Mouse (Mus musculus) heart, embryonic 14.5 days (tissue): ENCODE measurements around the gene Zfp414. TPM values are rescaled to one million over a fixed set of nuclear protein-coding genes. Genes with fewer than 3 reads are reported as not detected.

Source experiments
- ATAC-seq: fragments of 200-750 bp; cut with Nextera tagmentation; 2 replicates; pipeline ENCODE4 v1.8.0; 2017; ENCODE audit warnings: low read depth, moderate TSS enrichment; ENCODE audit not compliant: insufficient number of reproducible peaks, insufficient read depth, low FRiP score
- H3K27ac ChIP-seq, 2 experiments: fragments of 200-500 bp in 1 of 2; fragments of 300-500 bp in 1 of 2; sonication (generic) in 1 of 2; replicated peaks in 1 of 2; 2 replicates each; pipeline ENCODE4 v1.5.1; 2012 to 2014; ENCODE audit warnings: low read depth in 2 of 2, low read length in 2 of 2, control low read depth in 1 of 2, mild to moderate bottlenecking in 1 of 2, mixed read lengths in 1 of 2; ENCODE audit not compliant: control insufficient read depth in 1 of 2, insufficient read depth in 1 of 2
- H3K27me3 ChIP-seq: fragments of 300-500 bp; sonication (generic); 2 replicates; pipeline ENCODE4 v1.6.1; 2014; ENCODE audit warnings: mild to moderate bottlenecking, low read length, control low read depth; ENCODE audit not compliant: control insufficient read depth, insufficient read depth
- H3K36me3 ChIP-seq: fragments of 300-500 bp; sonication (generic); 2 replicates; pipeline ENCODE4 v1.6.1; 2014; ENCODE audit warnings: mild to moderate bottlenecking, control low read depth, low read length, mixed read lengths; ENCODE audit not compliant: control insufficient read depth, insufficient read depth
- H3K4me1 ChIP-seq, 2 experiments: fragments of 200-500 bp in 1 of 2; fragments of 300-500 bp in 1 of 2; sonication (generic) in 1 of 2; 2 replicates each; pipeline ENCODE4 v1.6.1; 2012 to 2014; ENCODE audit warnings: low read length in 2 of 2, control low read depth in 1 of 2, mixed read lengths in 1 of 2; ENCODE audit not compliant: control insufficient read depth in 2 of 2, insufficient read depth in 2 of 2
- H3K4me2 ChIP-seq: fragments of 300-500 bp; sonication (generic); 2 replicates; pipeline ENCODE4 v1.6.1; 2014; ENCODE audit warnings: mild to moderate bottlenecking, low read length
- H3K4me3 ChIP-seq, 2 experiments: fragments of 200-500 bp in 1 of 2; fragments of 300-500 bp in 1 of 2; sonication (generic) in 1 of 2; 2 replicates each; pipeline ENCODE4 v1.5.1; 2012 to 2014; ENCODE audit warnings: low read length in 2 of 2, mild to moderate bottlenecking in 2 of 2, control low read depth in 1 of 2, low read depth in 1 of 2, moderate library complexity in 1 of 2; ENCODE audit not compliant: control insufficient read depth in 1 of 2, insufficient read depth in 1 of 2
- H3K9ac ChIP-seq: fragments of 300-500 bp; sonication (generic); 2 replicates; pipeline ENCODE4 v1.6.1; 2014; ENCODE audit warnings: mild to moderate bottlenecking, low read length
- H3K9me3 ChIP-seq: fragments of 300-500 bp; sonication (generic); 2 replicates; pipeline ENCODE4 v1.6.1; 2016; ENCODE audit warnings: low read length, control low read depth; ENCODE audit not compliant: control insufficient read depth
- WGBS: fragments of 180-500 bp; shearing (Covaris S2); extraction: QIAGEN DNeasy Blood & Tissue Kit; methylation state at CpG from one replicate; pipeline ENCODE4 v1.1.7; 2014; 5-methylcytosine and 5-hydroxymethylcytosine counted together
- polyA plus RNA-seq: library from polyadenylated mRNA; unstranded; fragments of >200 nt; fragmentation: Nextera tagmentation; extraction: Ambion mirVana; gene quantifications from 2 replicates; pipeline ENCODE4 v1.2.1, GENCODE M21; 2014

Zfp414 gene
- polyA plus RNA-seq, 1 experiment from 2014 or later, result 51.5 TPM

- Histone ChIP-seq H3K4me1 (peaks cover 11 to 15% of the 10 kb centered on the region in 2 experiments), H3K4me3 (no peak overlapping the region), H3K27ac (no peak overlapping the region), H3K4me2 (no peak overlapping the region), H3K36me3 (peaks cover 24% of the 10 kb centered on the region), H3K9me3 (no peaks in the 10 kb centered on the region), H3K9ac (no peak overlapping the region), H3K27me3 (no peaks in the 10 kb centered on the region)
- ATAC-seq, result no peak
- 96% methylated on average over 9 of the region's 9 CpGs for WGBS
These were observed 2.3 kb downstream of the Zfp414 start for GRCm38 (mm10) chr17:33631236-33631635.

- H3K9ac ChIP-seq, result no peak overlapping the region
- ATAC-seq, result no peak
- no peak overlapping the region for H3K27ac ChIP-seq
- no peaks in the 10 kb centered on the region for H3K9me3 ChIP-seq
- H3K4me1 ChIP-seq, result peaks cover 11 to 15% of the 10 kb centered on the region in 2 experiments
- H3K4me2 ChIP-seq, result no peak overlapping the region
- H3K36me3 ChIP-seq, result peaks cover 24% of the 10 kb centered on the region
- 72% methylated on average over 5 of the region's 5 CpGs for WGBS
- no peak overlapping the region for H3K4me3 ChIP-seq
- no peaks in the 10 kb centered on the region for H3K27me3 ChIP-seq
These were observed 2.9 kb downstream of the Zfp414 start for GRCm38 (mm10) chr17:33631796-33632195.

- no peaks in the 10 kb centered on the region for H3K4me1 ChIP-seq
- H3K9ac ChIP-seq, result no peak overlapping the region
- WGBS, result 72% methylated on average over 2 of the region's 2 CpGs
These were observed 8.1 kb downstream of the Zfp414 start for GRCm38 (mm10) chr17:33637038-33637437.

GRCm38 (mm10) chr17:33637516-33638276 is 8.8 kb downstream of the Zfp414 start, which contains the start of gene Pram1:
Gene Pram1 (plus strand): TSS chr17:33638056.
- H3K36me3 ChIP-seq, result peaks cover 34% of the 10 kb centered on the region
- no peak within 1 kb of the TSS for H3K9ac ChIP-seq
- H3K27ac ChIP-seq, result no peak within 1 kb of the TSS
- no peak within 1 kb of the TSS for H3K4me2 ChIP-seq
- no peaks in the 10 kb centered on the region for H3K27me3 ChIP-seq
- no peak for ATAC-seq
- H3K4me3 ChIP-seq, result no peak within 1 kb of the TSS
- WGBS, result 83% methylated on average over 4 of the region's 4 CpGs
- no peaks in the 10 kb centered on the region for H3K4me1 ChIP-seq
- no peaks in the 10 kb centered on the region for H3K9me3 ChIP-seq

More at GRCm38 (mm10) chr17:33637038-33637437, 8.1 kb downstream of the Zfp414 start:
- Histone ChIP-seq H3K4me2 (no peak overlapping the region), H3K36me3 (peaks cover 29% of the 10 kb centered on the region), H3K9me3 (no peaks in the 10 kb centered on the region), H3K4me3 (no peak overlapping the region), H3K27me3 (no peaks in the 10 kb centered on the region), H3K27ac (no peak overlapping the region)
- no peak for ATAC-seq

- WGBS, result 40% methylated on average over 6 of the region's 6 CpGs
- peaks cover 50% of the 10 kb centered on the region for H3K36me3 ChIP-seq
- ATAC-seq, result no peak
These were observed 10.9 kb downstream of the Zfp414 start for GRCm38 (mm10) chr17:33639743-33640142.

GRCm38 (mm10) chr17:33644068-33644467 is 15.2 kb downstream of the Zfp414 start:
- H3K4me3 ChIP-seq, result no peak overlapping the region
- 91% methylated on average over 4 of the region's 4 CpGs for WGBS
- no peak overlapping the region for H3K9ac ChIP-seq
- no peak overlapping the region for H3K4me2 ChIP-seq
- H3K9me3 ChIP-seq, result no peaks in the 10 kb centered on the region
- no peaks in the 10 kb centered on the region for H3K27me3 ChIP-seq
- peaks cover 82% of the 10 kb centered on the region for H3K36me3 ChIP-seq
- H3K27ac ChIP-seq, result no peak overlapping the region
- ATAC-seq, result no peak
- no peaks in the 10 kb centered on the region for H3K4me1 ChIP-seq

More at GRCm38 (mm10) chr17:33639743-33640142, 10.9 kb downstream of the Zfp414 start:
- Histone ChIP-seq H3K9me3 (no peaks in the 10 kb centered on the region), H3K4me1 (no peaks in the 10 kb centered on the region), H3K27ac (no peak overlapping the region), H3K9ac (no peak overlapping the region), H3K4me3 (no peak overlapping the region), H3K27me3 (no peaks in the 10 kb centered on the region), H3K4me2 (no peak overlapping the region)

- 86% methylated on average over 8 of the region's 8 CpGs for WGBS
- H3K27ac ChIP-seq, result no peak overlapping the region
- H3K9ac ChIP-seq, result no peak overlapping the region
- no peaks in the 10 kb centered on the region for H3K4me1 ChIP-seq
- no peak for ATAC-seq
- no peak overlapping the region for H3K4me2 ChIP-seq
- H3K27me3 ChIP-seq, result no peaks in the 10 kb centered on the region
- H3K36me3 ChIP-seq, result peaks cover 87% of the 10 kb centered on the region
- H3K9me3 ChIP-seq, result no peaks in the 10 kb centered on the region
- no peak overlapping the region for H3K4me3 ChIP-seq
These were observed 16.2 kb downstream of the Zfp414 start for GRCm38 (mm10) chr17:33645073-33645472.
